Mouse (Mus musculus): ENCODE measurements around the gene Ciapin1.

- no peak for TF ChIP-seq GATA1 (IDR thresholded peaks at IDR 0.05; ENCODE audit: borderline replicate concordance, low read length)
- TF ChIP-seq FLI1 (IDR thresholded peaks at IDR 0.05; ENCODE audit: low read length) = no peak
Observed at GRCm38 (mm10) chr8:94785247-94785985, 52.7 kb downstream of the Ciapin1 start.

Measured in megakaryocyte, embryonic 14.5 days (primary cell).